Mouse (Mus musculus) kidney, postnatal 14 days (tissue): ENCODE results near the gene Tmem86b.
"Not testable (repeated sequence)": the region's sequence is repeated elsewhere in the genome, so short reads cannot be mapped to it uniquely, and the experiment has no call there.

Experiments
- DNase-seq: peaks from one replicate; pipeline ENCODE4 v3.0.0; 2022; ENCODE audit warnings: mixed read lengths

The Tmem86b gene

GRCm38 (mm10) chr7:4647291-4647690 is 16.1 kb upstream of the Tmem86b start:
- DNase-seq: no peak

GRCm38 (mm10) chr7:4646806-4647205 is 15.6 kb upstream of the Tmem86b start:
- no peak for DNase-seq

- no peak for DNase-seq
Measured at GRCm38 (mm10) chr7:4643225-4643624, 12.0 kb upstream of the Tmem86b start.

DNA sequence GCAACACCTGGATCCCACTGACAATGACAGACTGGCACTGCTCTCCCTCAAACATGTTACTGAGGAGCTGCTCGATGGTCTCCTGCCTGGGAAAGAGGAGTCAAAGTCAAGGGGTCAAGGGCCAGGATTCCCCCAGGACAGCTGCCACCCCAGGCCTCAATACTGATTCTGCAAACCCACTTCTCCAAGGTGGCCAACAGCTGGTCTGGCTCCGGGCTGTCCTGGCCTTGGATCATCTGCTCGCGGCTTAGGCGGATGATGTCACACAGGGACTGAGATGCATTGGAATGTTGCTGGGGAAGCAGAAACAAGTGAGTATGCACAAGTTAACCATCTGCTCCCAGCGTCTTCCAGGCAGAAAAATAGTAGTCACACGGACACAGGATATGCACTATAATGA is 10.7 kb upstream of the Tmem86b start:
- no peak for DNase-seq

- no peak for DNase-seq
Measured at GRCm38 (mm10) chr7:4641155-4641554, 9.9 kb upstream of the Tmem86b start.

DNA sequence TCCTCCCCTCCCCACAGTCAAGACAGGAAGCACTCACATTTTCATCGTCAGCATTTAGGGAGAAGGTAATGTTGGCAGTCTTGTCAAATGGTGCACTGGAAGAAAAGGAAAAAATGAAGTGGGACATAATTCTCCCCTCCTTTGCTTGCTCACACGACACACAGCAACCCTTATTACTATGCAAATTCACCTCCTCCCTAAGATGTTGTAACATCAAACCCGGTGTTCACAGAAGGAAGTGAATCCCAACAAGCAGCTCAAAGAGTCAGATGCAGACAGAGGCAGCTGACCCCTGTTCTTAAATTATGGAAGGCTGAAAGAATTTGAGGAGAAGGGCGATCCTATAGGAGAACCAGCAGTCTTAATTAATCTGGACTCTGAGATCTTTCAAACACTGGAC is 5.0 kb upstream of the Tmem86b start:
- no peak for DNase-seq

DNA sequence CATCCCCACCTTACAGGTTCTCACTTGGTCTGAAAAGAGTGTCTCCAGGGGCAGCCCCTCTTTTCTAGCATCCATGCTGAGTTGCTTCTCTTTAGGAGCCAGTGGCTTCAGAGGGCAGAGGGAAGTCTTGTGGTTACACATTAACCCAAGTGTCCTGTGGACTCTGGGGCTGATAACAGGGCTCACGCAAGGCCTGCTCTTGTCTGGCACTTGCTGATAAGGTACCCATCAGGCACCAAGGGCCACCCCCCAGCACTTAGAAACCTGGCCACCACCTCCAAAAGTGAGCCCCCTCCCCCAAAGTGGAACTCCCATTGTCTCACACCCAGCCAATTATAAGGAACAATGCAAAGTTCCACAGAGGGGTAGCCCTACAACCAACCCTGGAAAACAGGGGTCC is 1.0 kb downstream of the Tmem86b start:
- peak; percentile 53 for DNase-seq

DNA sequence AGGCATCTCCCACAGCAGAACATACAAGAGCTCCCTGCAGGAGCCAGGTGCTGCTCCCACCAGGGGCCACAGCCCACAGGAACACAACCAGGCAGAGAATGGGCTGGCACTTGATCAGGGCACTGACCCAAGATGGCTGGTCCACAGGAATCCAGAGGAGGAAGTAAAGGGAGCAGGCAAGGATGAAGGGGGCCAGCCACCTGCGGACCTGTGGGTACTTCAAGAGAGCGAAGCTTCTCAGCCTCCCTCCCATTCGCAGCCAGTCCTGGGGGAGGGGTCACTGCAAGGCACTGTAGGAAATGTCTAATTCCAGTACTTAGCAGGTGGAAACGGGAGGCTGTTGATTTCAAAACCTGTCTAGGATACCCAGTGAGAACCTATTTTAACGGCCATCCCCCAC is 1.6 kb downstream of the Tmem86b start:
- no peak for DNase-seq

GRCm38 (mm10) chr7:4625928-4626327 is 5.3 kb downstream of the Tmem86b start:
- DNase-seq: no peak

DNA sequence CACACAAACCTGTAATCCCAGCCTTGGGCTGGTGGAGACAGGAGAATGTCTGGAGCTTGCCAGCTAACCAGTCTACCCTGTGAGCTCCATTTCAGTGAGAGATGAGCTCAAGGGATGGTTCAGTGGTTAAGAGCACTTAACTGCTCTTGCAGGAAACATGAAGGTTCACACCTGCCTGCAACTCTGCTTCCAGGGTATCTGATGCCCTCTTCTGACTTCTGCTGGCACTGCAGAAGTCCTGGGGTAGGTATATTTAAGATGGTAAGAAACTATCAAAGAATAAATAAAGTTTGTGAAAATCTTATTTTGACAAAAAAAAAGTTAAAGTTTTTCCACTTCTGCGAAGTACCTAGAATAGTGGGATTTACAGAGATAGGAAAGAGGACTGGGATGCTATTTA is 6.9 kb downstream of the Tmem86b start:
- DNase-seq: no peak

DNA sequence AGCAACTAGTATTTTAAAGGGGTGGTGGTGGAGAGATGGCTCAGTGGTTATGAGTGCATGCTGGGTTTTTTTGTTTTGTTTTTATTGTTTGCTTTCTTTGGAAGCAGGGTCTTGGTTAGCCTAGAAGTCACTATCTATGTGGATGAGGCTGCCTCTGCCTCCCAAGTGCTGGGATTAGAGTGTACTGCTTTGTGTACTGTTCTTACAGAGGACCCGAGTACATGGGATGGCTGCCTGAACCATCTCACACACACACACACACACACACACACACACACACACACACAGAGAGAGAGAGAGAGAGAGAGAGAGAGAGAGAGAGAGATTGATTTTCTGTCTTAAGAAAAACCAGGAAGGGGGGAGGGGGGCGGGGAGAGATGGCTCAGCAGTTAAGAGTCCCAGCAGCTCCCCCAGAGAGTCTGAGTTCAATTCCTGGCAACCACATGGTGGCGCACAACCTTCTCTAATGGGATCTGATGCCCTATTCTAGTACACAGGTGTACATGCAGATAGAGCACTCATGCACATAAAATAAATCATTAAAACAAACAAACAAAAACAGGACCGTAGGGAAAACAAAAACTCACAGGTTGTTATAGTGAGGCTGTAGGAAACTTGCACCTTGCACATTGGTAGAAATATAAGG is 7.6 kb downstream of the Tmem86b start:
- DNase-seq: peak; percentile 60

DNA sequence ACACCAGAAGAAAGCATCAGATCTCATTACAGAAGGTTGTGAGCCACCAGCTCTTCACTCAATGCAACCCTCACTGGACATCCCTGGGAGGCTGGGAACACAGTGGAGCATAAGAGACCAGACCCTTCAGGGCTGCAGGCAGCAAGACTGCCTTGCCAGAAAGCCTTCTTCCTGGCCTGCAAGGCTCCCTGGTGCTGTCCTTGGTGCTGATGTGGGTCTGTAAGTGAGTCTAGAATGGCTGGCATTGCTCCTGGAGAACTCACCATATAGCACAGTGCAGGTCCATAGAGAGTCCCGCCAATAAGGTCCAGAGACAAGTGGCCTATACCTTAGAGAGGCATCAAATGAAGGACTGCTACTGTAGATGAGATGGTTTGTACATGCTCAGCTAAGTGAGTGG is 11.2 kb downstream of the Tmem86b start:
- peak; percentile 66 for DNase-seq

DNA sequence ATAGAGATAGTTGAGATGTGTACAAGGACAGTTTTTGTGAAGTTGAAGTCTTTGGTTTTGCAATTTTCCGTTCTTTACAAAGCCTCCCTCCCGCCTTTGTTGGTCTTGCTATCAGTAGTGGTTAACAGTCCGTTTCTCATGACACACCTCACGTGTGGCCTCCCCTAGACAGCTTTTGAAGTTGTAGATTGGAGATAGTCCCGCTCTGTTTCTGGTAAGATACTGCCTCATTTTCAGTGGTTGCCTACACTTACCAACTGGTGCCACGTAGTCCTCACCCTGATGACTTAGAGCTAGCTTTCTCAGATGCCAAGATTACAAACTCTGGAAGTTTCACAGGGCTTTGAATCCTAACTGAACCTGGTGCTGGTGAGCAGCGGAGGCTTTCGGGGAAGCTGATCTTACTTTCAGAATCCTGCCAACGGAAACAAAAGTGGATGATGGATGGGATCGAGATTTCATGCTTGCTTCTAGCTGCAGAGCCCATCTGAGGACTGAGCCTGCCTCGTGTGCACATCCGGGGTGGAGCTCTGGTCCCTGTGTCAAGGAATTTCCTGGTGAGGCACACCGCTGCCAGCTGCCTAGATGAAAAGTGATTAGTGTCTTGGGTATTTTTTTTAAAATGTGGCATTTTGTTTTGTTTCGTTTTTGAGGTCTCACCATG is 17.4 kb downstream of the Tmem86b start:
- DNase-seq: peak; percentile 28

GRCm38 (mm10) chr7:4612956-4613355 is 18.3 kb downstream of the Tmem86b start:
- DNase-seq: no peak

GRCm38 (mm10) chr7:4612386-4612785 is 18.8 kb downstream of the Tmem86b start:
- DNase-seq: no peak

DNA sequence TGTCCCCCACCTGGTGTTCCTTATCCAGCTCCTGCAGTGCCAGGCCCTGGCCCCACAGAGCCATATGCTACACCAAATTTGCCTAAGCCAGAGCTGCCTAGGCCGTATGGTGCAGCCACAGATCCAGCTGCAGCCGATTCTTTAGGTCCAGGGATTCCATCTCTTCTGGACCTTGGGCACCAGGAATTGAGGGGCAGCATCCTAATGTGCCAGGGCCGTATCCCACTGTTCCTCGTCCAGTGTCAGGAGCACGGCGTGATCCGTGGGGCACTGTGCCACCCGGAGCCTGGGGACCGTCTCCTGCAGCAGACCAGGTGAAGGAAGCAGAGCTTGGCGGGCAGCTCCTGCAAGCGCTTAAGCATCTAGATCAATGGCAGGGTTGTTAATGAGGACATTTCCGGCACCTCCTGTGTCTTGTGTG is 19.3 kb downstream of the Tmem86b start:
- no peak for DNase-seq

GRCm38 (mm10) chr7:4611511-4611910 is 19.7 kb downstream of the Tmem86b start:
- DNase-seq: no peak

GRCm38 (mm10) chr7:4608002-4608401 is 23.2 kb downstream of the Tmem86b start:
- DNase-seq: peak; percentile 17

- DNase-seq: no peak
Measured at GRCm38 (mm10) chr7:4603873-4604272, 27.3 kb downstream of the Tmem86b start, which contains the start of gene Ptprh. Gene Ptprh (minus strand): TSS chr7:4604041.

- DNase-seq: no peak
Measured at GRCm38 (mm10) chr7:4602969-4603368, 28.3 kb downstream of the Tmem86b start.

- not testable (repeated sequence) for DNase-seq
Measured at GRCm38 (mm10) chr7:4597046-4597445, 34.2 kb downstream of the Tmem86b start.

- not testable (repeated sequence) for DNase-seq
Measured at GRCm38 (mm10) chr7:4581481-4581880, 49.7 kb downstream of the Tmem86b start.
